ENCODE assay signal across 18 mouse cellular contexts in the genomic region with DNA sequence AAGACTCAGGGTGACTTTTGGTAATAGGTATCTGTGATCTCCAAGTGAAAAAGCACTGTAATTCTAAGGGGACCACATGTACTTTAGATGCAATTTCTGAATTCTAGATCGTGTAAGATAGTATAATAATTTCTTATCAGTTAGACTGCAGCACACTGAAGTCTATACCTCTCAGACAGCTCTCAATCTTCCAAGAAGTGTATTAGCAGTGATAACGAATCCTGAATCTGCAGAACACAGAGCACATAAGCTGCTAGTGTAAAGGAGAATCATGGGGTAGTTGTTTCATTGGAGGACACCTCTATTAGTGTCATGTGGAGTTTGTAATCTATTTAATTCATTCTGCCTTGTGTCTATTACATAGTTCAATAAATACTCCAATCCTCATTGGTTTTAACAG.
"Had no signal": no experiment of that assay in that cellular context is flagged by ENCODE, and none has a peak within 500 bp of the region (broad histone marks: within the 10 kb centered on the region; RNA-seq: fewer than 3 reads in every experiment).

No protein-coding gene starts in this region.

- H3K4me3 ChIP-seq: layer of hippocampus, adult 2 months; lung, embryonic 15.5 days; megakaryocyte, embryonic 14.5 days; stomach, embryonic 15.5 days had no signal

- H3K9ac ChIP-seq: lung, embryonic 15.5 days; stomach, embryonic 15.5 days had no signal

- ATAC-seq: intestine, postnatal 0 days had no signal

- DNase-seq: kidney, adult 2 months; kidney, postnatal 25 days; layer of hippocampus, adult 9-11 months; lung, adult 18-20 months; lung, postnatal 10 days; lung, postnatal 36 days; midbrain, embryonic 14.5 days; right cerebral cortex, adult 18-20 months; right cerebral cortex, postnatal 25 days; spleen, adult 18-20 months; thymus, postnatal 25 days had no signal

- H3K4me1 ChIP-seq: lung, embryonic 15.5 days; megakaryocyte, embryonic 14.5 days; stomach, embryonic 15.5 days had no signal

- H3K27ac ChIP-seq: kidney, postnatal 0 days; layer of hippocampus, adult 2 months; lung, embryonic 15.5 days; stomach, embryonic 15.5 days had no signal

- H3K9me3 ChIP-seq: lung, embryonic 15.5 days; megakaryocyte, embryonic 14.5 days; stomach, embryonic 15.5 days had no signal

- H3K36me3 ChIP-seq: lung, embryonic 15.5 days; stomach, embryonic 15.5 days had no signal

- H3K27me3 ChIP-seq: lung, embryonic 15.5 days; megakaryocyte, embryonic 14.5 days; stomach, embryonic 15.5 days had no signal

- H3K4me2 ChIP-seq: lung, embryonic 15.5 days; midbrain, embryonic 11.5 days; stomach, embryonic 15.5 days had no signal
